Mouse (Mus musculus): ENCODE results near the gene Arl15.

Gene Arl15

GRCm38 (mm10) chr13:114200545-114200944 lies 406.2 kb downstream of the Arl15 start:
- DNase-seq (ENCODE audit: low read depth, low spot score) = no peak

- no peak for DNase-seq (ENCODE audit: low read depth, low spot score)
These were observed 408.7 kb downstream of the Arl15 start for GRCm38 (mm10) chr13:114202806-114203570.

Measured in skeletal muscle tissue, adult 2 months (tissue).